Mouse (Mus musculus) neutrophil, adult 5-6 weeks (primary cell): ENCODE data around the gene Synpo2l. TPM values are rescaled to one million over a fixed set of nuclear protein-coding genes. Genes with fewer than 3 reads are reported as not detected.

Experiments
- ATAC-seq: fragments of 151-379, 151-347 bp; 2 replicates; pipeline ENCODE4 v1.8.0; 2017; ENCODE audit warnings: mild to moderate bottlenecking, moderate TSS enrichment; ENCODE audit not compliant: insufficient number of reproducible peaks, poor library complexity, low FRiP score, severe bottlenecking; ENCODE audit errors: extremely low read depth
- total RNA-seq: library from RNA; stranded (forward); fragments of 200-1000 nt; gene quantifications from 2 replicates; pipeline ENCODE4 v1.2.3, GENCODE M21; 2017

Gene Synpo2l
- total RNA-seq, 1 experiment from 2014 or later = not detected

DNA sequence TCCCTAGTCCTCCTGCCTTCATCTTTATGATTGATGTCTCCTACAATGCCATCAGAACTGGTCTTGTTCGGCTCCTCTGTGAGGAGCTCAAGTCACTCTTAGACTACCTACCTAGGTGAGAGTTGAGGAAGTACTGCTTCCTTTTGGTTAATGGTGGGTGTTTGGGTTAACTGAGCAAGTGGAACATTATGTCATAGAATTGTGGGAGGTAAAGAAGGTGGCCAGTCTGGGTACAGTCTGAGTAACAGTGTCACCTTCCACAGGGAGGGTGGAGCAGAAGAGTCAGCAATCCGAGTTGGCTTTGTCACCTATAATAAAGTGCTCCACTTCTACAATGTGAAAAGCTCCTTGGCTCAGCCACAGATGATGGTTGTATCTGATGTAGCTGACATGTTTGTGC, 20.9 kb upstream of the Synpo2l start:
- ATAC-seq = no peak

DNA sequence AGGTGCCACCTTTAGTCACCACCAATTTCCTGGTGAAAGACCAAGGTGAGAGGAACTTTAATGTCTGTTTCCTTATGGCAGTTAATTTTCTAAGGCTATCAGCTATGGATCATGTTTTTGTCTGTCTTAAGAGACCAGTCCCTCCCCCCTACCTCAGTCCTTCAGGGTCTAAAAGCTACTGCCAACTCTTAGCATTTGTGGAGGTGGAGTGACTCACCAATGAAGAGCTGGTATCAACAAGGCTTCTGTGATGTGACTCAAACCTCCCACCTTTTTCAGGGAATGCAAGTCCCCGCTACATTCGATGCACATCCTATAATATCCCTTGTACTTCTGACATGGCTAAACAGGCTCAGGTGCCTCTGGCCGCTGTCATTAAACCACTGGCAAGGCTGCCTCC, 18.4 kb upstream of the Synpo2l start:
- ATAC-seq = no peak

DNA sequence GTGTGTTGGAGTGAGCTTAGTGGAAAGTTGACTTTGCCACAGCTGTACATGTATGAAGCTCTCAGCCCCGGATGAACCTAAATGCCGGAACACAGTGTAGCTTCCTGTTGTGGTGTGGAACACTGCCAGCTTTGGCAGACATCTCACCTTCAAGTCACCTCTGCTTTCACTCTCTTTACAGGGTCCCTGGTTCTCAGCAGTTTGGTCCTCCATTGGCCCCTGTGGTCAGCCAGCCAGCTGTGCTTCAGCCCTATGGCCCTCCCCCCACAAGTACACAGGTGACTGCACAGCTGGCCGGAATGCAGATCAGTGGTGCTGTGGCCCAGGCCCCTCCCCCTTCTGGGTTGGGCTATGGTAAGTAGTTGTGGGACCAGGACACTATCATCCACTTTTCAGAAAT, 14.3 kb upstream of the Synpo2l start:
- peak; percentile 66; the same call in 1 of the 2 replicates for ATAC-seq

DNA sequence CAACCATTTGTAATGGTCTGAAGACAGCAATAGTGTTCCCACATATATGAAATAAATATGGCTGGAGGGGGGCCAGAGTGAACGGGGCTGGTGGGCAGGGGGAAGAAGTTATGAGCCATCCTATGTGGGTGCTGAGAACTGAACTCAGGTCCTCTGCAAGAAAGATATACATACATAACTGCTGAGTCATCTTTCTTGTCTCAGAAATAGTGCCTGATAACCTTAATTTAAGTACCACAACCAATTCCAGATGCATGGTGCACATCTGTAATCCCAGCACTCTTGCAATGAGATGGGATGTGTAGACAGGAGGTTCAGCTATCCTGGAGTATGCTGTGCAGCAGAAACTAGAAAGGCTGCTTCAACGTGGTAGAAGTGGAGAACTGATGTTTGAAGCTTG, 13.6 kb upstream of the Synpo2l start:
- no peak for ATAC-seq

DNA sequence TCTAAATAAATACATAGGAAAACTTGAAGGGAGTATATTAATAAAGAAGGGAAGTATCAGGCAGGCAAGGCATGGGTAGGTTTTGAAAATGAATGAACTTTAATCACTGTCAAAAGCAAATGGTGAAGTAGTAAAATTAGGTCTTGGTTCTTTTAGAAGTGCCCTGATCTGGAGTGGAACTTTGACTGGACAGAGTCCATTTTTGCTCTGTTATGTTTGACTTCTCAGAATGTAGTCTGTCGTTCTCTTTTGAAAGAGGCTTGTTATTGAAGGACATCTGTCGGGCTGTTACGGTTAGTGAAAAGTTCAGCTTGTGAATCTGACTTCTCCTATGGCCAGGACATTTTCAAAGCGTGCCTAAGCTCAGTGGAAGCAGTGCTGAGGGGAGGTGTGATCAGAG, 9.8 kb upstream of the Synpo2l start:
- no peak for ATAC-seq

DNA sequence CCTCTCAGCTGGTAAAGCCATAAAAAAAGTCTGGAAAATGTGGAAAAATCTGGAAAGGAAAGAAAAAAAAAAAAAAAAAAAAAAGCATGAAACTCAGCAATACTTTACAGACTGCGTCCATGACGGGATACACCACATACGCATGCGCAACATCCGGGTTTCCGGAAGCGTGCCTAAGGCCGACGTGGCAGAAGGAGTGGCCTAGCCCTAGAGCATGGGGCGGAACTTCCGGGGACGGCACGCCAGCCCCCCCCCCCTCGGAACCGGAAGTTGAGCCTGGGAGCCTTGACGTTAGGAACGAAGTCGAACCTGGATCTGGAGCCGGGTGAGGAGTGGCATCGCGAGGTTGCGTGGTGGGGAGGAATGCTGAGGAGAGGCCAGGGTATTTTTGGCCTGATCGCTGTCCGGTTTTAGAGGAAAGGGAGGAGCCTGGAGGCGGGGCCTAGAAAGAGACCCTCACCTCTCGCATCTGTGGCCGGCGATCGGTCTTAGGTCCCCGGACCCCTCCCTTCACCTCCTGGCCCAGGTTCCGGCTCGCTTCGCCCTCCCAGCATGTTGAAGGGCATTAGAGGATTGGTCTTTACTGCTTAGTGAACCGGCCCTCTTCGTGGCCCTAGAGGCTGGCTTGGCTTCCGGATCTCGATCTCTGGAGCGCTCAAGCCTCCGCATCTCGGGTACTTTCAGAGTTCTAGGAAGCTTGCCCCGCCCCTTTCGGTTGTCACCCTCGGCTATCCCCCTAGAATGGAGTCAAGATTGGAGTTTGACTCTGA, 6.1 kb upstream of the Synpo2l start, which contains the start of gene Sec24c:
Sec24c (plus strand) TSS at position 245 of the 770 bp plus-strand sequence.
- ATAC-seq = peak; percentile 95

DNA sequence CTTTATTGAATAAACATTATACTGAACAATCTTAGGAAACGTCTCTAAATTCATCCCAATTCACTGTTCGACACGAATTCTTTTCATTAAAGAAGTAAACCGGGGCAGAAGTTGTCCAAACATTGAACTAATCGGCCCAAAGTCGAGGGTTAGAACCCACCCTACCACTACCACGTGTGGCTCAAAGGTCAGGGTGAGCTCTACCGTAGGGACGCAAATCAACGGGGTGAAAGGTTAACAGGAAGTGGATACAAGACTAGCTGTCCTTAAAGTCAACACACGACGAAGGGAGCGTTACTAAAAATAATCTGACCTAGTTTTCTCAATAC, 5.5 kb upstream of the Synpo2l start:
- no peak for ATAC-seq

DNA sequence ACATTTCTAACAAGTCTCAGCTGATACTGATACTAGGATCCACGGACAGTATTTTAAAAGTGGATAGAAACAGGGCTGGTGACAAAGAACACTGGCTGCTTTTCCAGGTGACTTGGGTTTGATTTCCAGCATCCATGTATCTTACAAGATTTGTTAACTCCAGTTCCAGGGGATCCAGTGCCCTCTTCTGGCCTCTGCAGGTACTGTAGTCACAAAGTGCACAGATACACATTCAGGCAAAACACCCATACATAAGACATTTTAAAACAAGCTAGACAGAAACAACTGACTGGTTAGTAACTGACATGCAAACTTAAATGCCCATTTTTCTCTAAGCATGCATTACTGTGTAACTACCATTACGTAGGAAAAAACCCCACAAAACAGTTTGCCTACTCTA, 4.8 kb upstream of the Synpo2l start:
- no peak for ATAC-seq

DNA sequence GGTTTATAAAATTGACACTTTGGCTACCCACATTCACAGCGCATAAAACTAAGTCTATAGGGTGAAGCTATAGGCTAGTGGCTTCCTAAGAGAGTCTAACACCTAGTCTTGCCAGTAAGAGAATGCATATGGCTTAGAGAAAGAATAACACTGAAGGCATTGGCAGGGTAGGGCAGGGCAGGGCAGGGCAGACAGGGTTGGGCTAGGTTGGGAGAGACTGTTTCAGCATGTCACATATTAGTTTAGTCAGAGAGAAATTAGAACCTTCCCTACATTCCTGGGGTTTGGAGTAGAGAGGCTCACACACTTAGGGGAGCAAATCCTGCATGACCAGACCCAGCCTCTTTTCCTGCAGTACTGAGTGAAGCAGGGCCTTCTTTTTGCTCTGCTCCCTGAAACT, 685 bp downstream of the Synpo2l start:
- ATAC-seq = no peak

DNA sequence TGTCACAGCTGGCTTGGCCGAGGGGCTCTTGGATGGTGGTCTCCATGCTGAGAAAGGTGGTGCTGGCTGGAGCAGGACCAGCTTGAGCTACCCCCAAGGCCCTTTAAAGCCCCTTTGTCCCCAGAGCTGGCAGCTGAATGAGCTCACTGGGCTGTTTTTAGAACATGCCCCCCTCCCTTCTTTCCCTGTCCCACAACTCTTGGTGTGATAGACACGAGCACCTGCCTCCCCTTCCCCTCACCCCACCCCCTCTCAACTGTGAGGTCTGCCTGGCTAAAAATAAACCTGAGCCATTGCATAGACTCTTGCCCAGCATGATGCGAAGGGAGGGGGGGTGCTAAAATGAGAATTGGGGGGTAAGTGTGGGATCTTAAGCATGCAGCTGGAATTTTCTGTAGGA, 3.7 kb downstream of the Synpo2l start:
- ATAC-seq = no peak

DNA sequence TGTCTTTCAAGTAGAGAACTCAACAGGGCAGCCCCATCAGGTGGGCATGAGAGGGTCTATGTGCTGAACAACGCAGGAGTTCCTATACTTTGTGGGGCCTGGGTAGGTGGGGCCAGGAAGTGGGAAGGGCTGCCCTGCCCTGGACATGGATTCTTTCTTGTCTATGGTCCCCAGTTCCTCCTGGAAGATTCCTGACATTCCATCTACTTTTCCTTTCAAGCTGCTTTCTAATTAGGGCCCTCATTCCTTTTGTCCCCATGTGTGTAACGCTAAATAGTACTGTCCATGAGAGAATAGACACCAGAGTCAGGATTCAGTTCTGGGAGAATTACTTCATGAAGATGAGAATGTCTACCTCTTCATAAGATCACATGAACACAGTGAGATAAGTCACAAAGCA, 4.6 kb downstream of the Synpo2l start:
- no peak for ATAC-seq

DNA sequence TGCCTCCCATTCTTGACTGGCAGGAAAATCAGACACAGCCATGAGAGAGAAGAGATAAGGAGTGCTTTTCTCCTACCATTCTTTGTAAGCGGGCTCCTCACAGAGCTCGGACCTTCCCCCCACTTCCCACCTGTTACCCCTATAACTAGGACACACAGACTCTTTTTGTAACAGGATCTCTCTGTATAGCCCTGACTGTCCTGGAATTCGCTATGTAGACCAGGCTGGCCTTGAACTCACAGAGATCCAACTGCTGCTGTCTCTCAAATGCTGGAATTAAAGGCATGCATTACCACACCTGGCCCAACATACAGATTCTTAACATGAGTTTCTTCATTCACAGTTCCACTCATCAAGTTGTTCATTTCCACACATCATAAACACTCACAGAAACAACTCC, 5.4 kb downstream of the Synpo2l start:
- no peak for ATAC-seq

DNA sequence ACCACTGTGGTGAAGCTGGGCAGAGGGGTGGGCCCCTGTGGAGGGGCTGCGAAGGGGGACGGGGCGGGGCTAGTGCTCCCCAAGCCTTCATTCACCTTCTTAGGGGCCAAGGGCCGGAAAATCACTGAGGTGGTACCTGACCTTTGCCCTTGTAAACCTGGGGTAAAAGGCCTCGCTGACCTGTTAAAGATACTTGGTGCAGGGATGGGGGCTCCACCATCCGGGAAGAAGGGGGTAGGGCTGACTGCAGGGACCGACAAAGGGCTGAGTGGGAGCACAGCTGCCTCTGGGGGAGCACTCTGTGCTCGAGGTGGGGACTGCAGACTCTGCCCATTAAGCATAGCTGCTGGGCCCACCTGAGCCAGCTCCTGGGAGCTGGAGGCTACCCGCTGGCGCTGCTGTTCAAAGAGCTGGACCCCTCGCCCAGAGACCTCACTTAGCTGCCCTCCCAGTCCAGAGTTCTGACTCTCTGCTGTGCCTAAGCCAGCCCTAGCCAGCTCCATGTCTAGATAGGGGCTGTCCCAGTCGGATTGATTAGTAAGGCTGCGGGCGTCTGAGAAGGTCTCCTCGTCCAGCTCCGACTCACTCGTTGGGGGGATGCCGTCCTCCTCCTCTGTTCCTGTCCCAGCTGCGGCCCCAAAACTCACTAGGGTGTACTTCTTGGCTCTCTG, 6.4 kb downstream of the Synpo2l start:
- ATAC-seq = no peak

DNA sequence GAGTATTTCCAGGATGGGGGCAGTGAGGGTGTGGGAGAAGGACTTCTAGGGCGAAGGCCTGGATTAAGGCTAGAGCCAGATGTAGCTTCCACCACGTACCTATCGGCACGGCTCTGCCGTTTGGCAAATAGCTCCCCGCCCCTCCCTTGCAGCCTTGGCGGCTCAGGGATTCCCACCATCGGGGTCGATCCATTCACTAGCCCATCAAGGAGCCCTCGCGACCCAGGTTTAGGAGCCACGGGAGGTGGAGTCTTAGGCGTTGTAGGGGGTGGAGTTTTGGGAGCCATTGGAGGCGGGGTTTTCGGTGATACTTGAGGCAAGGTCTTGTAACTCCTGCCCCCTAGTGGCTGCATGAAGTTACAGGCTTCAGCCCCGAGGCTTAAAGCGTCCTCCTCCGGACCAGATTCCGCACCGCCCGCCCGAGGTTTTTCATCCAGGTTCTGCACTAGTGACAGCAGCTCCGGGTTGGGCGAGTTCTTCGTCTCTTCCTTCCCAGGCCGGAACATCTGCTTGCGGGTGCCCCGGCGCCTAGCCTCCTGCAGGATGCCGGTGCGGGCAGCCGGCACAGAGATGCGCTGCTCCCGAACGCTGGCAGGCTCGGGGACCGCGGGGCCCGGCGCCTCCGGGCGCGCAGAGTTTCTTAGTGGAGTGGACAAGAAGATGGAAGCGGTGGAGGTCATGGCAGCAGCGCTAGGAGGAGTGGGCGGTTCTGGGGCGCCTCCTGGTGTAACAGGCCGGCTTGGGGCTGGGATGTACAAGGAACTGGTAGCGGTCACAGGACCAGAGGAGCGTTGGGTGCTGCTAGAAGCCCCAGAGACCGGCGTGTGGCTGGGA, 7.1 kb downstream of the Synpo2l start:
- peak; percentile 96 for ATAC-seq

DNA sequence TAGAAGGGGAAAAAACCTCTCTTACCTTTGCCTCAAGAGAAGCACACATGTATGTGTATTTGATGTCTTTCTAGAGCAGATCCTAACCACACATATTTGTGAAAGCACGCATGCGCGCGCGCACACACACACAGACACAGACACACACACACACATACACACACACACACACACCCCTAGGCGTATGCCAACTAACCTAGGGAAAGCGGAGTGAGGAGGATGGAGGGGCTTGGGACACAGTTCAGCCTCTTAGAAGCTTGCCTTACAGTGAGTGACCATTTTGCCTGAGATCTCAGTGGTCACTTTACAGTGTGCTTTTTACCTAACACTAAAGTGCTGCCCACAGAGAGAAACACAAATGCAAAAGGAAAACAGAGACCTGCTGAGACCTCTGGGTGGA, 8.5 kb downstream of the Synpo2l start:
- no peak for ATAC-seq

DNA sequence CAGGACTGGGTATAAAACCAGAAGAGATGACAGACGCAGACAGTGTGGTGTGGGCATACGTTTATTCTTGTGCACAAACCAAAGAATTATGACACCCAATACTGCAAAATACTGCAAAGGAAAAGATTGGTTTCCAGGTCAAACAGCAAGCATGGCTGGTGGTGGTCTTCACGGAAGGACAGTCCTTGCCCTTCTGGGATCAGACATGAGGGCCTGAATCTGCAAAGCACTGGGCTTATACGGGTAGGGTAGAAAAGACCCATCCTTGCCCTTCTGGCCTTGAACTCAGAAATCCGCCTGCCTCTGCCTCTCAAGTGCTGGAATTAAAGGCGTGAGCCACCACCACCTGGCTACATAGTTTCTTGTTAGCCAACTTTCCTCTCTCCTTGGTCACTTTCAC, 9.3 kb downstream of the Synpo2l start:
- no peak for ATAC-seq

DNA sequence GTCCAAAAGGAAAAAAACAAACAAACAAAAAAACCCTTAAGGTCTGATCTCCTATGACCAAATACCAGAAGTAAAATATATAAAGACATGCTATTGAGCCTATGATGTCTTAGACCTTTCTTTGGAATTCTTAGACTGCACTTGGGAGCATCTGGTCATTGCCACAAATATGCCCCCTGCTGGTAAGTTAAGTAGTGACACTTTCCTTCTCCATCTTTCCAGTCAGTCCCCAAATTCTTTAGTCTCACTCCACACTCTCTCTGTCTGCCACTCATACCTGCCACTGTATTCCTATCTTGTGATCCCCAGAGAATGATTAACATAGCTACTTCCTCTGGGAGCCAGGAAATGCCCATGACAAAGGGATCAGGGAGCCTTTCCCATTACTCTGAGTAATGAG, 9.8 kb downstream of the Synpo2l start:
- ATAC-seq = no peak

DNA sequence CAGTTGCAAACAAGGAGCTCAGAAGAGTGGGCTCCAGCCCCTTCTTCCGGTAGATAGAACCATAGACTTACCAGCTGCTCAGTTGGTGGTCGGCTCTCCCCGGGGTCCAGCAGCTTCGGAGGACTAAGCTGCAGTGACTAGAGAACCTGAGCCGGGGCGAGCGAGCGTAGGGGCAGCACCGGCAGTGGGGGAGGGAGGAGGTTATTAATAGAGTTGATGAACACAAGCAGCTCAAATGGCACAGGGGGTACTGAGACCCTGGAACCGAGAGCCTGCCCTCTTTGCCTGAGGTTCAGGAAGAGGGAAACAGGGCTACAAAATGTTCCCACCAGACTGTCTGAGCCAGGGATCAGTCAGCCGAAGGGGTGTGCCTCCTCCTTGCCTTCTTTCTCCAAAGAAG, 11.8 kb downstream of the Synpo2l start, which contains the start of gene Myoz1:
Myoz1 (minus strand) TSS at position 180 of the 400 bp plus-strand sequence.
- no peak for ATAC-seq

DNA sequence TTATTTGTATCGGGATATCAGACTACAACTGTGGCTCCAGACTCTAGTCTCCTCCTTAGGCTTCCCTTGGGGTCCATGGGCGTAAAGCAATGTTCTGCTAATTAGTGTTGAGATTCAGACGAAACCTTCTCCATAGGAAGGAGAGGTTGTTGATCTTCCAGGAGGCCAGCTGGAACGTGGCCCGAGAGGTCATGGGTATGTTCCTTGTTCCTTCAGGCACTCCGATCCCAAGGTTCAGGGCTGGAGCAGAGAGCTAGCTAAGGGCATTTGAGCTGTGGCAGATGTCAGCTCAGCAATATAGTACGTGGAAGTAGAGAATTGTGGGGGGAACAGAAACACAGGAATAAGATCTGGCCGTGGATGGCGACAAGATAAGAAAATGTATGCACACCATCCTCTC, 12.4 kb downstream of the Synpo2l start:
- ATAC-seq = no peak
